Mouse (Mus musculus) MEL-GATA-1-ER (cell line): ENCODE measurements around the gene Mmp23.

Experiments used
- DNase-seq: peaks from one replicate; pipeline ENCODE4 v3.0.0-alpha.2; 2012; ENCODE audit warnings: low read depth; ENCODE audit errors: extremely low read depth

Mmp23 gene

DNA sequence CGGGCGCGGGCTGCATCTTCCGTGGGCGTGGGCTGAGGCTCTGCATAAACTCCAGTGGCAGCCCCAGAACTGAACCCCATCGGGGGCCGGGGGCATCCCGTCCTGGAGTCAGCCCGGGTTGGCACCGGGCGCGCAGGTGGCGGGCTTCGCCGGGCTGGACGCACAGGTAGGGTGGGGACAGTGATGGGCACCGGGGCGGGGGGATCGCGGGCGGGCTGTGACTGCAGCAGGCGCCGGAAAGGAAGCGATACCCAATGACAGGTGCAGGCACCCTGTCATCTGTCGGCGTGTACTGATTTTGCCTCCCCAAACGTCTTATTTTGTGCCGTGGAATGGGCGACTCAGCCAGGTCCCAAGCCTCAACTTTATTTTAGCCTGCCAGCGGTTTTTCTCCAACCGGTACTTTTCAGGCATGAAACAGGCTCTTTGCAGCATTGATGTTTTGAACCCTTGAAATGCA, 51.2 kb downstream of the Mmp23 start:
- DNase-seq = no peak

GRCm38 (mm10) chr4:155601091-155601996, 51.8 kb downstream of the Mmp23 start, which contains the start of gene Slc35e2:
Gene Slc35e2 (plus strand): TSS chr4:155601416.
- peak; percentile 82 for DNase-seq
